13 mouse cellular contexts compared by ENCODE assay signal in genomic region chr6:31159935-31160670, GRCm38 (mm10).
DNase-seq lines count a peak whose midpoint lies in the region; ATAC-seq lines count a peak whose summit lies in the region.
"Had no signal": no experiment of that assay in that cellular context is flagged by ENCODE, and none has a peak within 500 bp of the region (broad histone marks: within the 10 kb centered on the region; RNA-seq: fewer than 3 reads in every experiment).

No protein-coding gene starts in this region.

- WGBS in midbrain, embryonic 13.5 days = 82% methylated on average over 16 of the region's 16 CpGs
- 82% methylated on average over 16 of the region's 16 CpGs for WGBS in midbrain, embryonic 11.5 days
- WGBS in forebrain, embryonic 13.5 days = 52% methylated on average over 16 of the region's 16 CpGs

- H3K4me3 ChIP-seq in midbrain, embryonic 13.5 days (replicated peaks) = no peak overlapping the region
- no peak overlapping the region for H3K4me3 ChIP-seq in midbrain, embryonic 11.5 days (ENCODE audit: low read depth, low read length)
- H3K4me3 ChIP-seq in forebrain, embryonic 13.5 days = no peak overlapping the region
- H3K4me3 ChIP-seq: hindbrain, embryonic 12.5 days; intestine, embryonic 15.5 days had no signal

- no peaks in the 10 kb centered on the region for H3K9me3 ChIP-seq in midbrain, embryonic 13.5 days
- H3K9me3 ChIP-seq in midbrain, embryonic 11.5 days (ENCODE audit: control insufficient read depth, low read length) = no peaks in the 10 kb centered on the region
- H3K9me3 ChIP-seq in forebrain, embryonic 13.5 days (replicated peaks) = no peaks in the 10 kb centered on the region
- H3K9me3 ChIP-seq: hindbrain, embryonic 12.5 days; intestine, embryonic 15.5 days had no signal

- H3K4me1 ChIP-seq in midbrain, embryonic 13.5 days (replicated peaks) = peaks cover 14% of the 10 kb centered on the region
- H3K4me1 ChIP-seq in midbrain, embryonic 11.5 days (ENCODE audit: control insufficient read depth, insufficient read depth, low read length) = no peaks in the 10 kb centered on the region
- H3K4me1 ChIP-seq in forebrain, embryonic 13.5 days = peaks cover 46% of the 10 kb centered on the region

- no peaks in the 10 kb centered on the region for H3K27me3 ChIP-seq in midbrain, embryonic 13.5 days
- no peaks in the 10 kb centered on the region for H3K27me3 ChIP-seq in midbrain, embryonic 11.5 days (ENCODE audit: control insufficient read depth, insufficient read depth, low read length)
- no peaks in the 10 kb centered on the region for H3K27me3 ChIP-seq in forebrain, embryonic 13.5 days
- H3K27me3 ChIP-seq: intestine, embryonic 15.5 days; Patski had no signal

- no peaks in the 10 kb centered on the region for H3K36me3 ChIP-seq in midbrain, embryonic 13.5 days
- no peaks in the 10 kb centered on the region for H3K36me3 ChIP-seq in midbrain, embryonic 11.5 days (ENCODE audit: control insufficient read depth, insufficient read depth, low read length)
- no peaks in the 10 kb centered on the region for H3K36me3 ChIP-seq in forebrain, embryonic 13.5 days (ENCODE audit: poor library complexity, severe bottlenecking)
- H3K36me3 ChIP-seq: hindbrain, embryonic 12.5 days; intestine, embryonic 15.5 days had no signal

- no peak overlapping the region for H3K4me2 ChIP-seq in midbrain, embryonic 13.5 days (replicated peaks)
- H3K4me2 ChIP-seq in midbrain, embryonic 11.5 days = no peak overlapping the region
- H3K4me2 ChIP-seq in forebrain, embryonic 13.5 days = peak overlapping the region; percentile 24; the same call in 1 of the 2 replicates
- H3K4me2 ChIP-seq: hindbrain, embryonic 12.5 days had no signal

- peak; percentile 34; the same call in 1 of the 2 replicates for ATAC-seq in midbrain, embryonic 13.5 days
- no peak for ATAC-seq in midbrain, embryonic 11.5 days (ENCODE audit: low FRiP score)
- ATAC-seq in forebrain, embryonic 13.5 days = peak; percentile 39; the same call in 1 of the 2 replicates
- ATAC-seq: Patski had no signal

- peak; percentile 90 for DNase-seq in heart, adult 11 months
- no peak for DNase-seq in heart, adult 8-10 months (ENCODE audit: low spot score)
- DNase-seq in midbrain, embryonic 11.5 days (ENCODE audit: low spot score, missing footprints) = no peak
- no peak for DNase-seq in liver
- no peak for DNase-seq in cerebellum, postnatal 10 days
- DNase-seq: adrenal gland, postnatal 14 days; cerebellum, adult 9-10 months; right cerebral cortex, postnatal 25 days had no signal

- no peak overlapping the region for H3K9ac ChIP-seq in midbrain, embryonic 13.5 days (replicated peaks)
- no peak overlapping the region for H3K9ac ChIP-seq in midbrain, embryonic 11.5 days (ENCODE audit: low read length)
- no peak overlapping the region for H3K9ac ChIP-seq in forebrain, embryonic 13.5 days
- H3K9ac ChIP-seq: hindbrain, embryonic 12.5 days; intestine, embryonic 15.5 days had no signal

- H3K27ac ChIP-seq in midbrain, embryonic 13.5 days = no peak overlapping the region
- no peak overlapping the region for H3K27ac ChIP-seq in midbrain, embryonic 11.5 days (ENCODE audit: low read depth, low read length)
- 0 out of 2 replicates have a peak overlapping the region, but pooled peaks have one; percentile 15 for H3K27ac ChIP-seq in forebrain, embryonic 13.5 days
- H3K27ac ChIP-seq: hindbrain, embryonic 12.5 days; intestine, embryonic 15.5 days had no signal
